Mouse (Mus musculus) inflammation-experienced regulatory T-cells (primary cell): ENCODE data around the gene Tex45. TPM values are rescaled to one million over a fixed set of nuclear protein-coding genes. Genes with fewer than 3 reads are reported as not detected.

Experiments used
- polyA plus RNA-seq, 2 experiments: library from polyadenylated mRNA; unstranded; fragments of 100-300 nt; shearing (Covaris generic); gene quantifications; one replicate each; pipeline ENCODE4 v1.2.1; 2017

The Tex45 gene
- polyA plus RNA-seq: under 1 TPM in 1 of 2 experiments, not detected in 1; 0.17 TPM

DNA sequence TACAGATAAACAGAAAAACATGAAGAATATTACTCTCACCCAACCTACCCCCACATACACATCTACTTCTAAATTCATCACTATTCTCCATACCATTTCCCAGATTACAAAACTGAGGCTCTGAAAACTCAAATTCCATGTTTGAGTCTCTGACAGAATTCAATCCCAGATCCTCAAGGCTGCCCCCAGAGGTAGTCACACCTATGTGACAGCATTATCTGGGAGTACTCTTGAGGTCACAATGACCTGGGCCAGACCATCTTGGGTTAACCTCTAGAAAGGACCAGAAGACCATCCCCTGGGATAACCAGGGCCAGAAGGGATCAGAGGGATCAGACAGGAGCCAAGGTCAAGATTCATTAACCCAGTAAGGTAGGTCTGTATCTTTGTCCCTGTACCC lies at the start of gene Tex45:
Gene Tex45, plus strand, starts transcription at position 301 of the 400 bp plus-strand sequence.

DNA sequence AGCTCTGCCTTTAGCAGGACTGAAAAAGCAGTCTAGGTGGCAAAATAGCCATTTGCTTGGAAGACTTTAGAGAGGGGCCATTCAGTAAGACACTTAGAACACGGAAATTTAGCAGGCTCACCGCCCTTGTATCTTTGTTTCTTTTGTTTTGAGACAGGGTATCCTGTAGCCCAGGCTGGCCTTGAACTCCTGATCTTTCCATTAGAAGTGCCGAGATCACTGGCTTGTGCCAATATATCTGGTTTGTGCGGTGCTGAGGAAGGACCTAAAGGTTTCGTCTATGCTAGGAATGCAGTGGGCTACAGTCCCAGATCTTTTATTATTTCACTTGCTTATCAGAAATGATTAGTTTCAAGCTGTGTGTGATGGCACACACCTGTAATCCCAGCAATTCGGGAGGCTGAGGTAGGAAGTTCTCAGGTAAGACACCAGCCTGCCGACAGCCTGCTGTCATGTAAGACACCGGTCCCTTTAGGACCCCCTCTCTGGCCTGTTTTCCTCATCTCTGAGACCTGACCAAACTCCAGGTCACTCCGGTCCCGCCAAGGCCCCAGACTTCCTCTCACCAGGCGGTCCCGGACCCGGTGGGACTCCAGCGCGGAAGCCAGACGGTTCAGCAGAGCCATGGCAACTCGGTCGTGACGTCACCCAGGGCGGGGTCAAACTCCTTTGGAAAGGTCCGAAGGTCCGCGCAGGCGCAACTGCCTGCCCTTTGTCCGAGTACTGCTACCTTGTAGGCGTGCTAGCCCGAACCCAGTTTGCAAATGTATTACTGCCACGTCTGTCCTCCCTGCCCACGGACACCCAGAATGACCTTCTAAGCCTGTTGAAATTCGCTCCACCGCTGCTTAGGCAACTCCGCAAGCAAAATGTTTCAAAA lies 3.4 kb upstream of the Tex45 start, which contains the start of gene Pex11g:
Gene Pex11g, minus strand, starts transcription at position 675 of the 880 bp plus-strand sequence.

DNA sequence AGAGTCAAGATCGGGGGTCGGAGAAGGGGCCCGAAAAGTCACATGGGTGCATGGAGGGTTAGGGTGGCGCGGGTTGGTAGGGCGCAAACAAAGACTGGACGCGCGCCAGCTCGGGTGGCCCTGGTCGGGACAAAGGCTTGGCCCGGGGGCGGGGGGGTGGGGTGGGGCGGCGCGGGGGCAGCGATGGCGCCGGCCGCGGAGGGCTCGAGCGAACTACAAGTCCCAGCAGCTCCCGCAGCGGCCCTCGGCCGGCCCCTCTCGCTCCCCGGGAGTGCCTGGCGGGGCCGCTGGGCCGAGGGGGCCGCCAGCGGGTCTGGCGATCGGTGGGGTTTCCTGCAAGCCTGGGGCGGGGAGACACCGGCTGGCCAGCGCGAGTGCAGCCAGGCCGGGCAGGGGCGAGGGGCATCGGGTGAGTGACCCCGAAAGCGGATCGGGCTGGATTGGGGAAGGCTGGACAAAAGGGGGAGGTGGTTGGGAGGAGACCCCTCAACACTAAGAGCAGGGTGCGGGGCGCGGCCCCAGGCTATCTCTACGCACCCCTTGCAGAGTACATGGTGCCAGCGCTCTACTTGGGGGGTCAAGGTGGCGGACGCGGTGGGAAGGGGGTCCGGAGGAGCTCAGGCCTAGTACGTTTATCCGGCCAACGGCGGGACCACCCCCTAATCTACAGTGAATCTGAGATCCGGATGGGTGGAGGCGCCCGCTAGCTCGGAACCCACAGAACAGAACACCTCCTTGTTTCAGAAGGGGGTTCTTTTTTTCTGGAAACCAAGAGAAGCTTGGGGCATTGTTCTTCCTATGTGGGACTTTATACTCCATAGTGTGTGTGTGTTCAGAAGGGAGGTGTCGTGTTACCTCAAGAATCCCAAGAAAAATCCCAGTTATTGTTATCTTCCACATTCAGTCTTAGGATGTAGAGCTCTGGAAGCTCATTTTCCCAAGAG lies 22.5 kb downstream of the Tex45 start, which contains the start of gene Zfp358:
Gene Zfp358, plus strand, starts transcription at position 238 of the 944 bp plus-strand sequence.

DNA sequence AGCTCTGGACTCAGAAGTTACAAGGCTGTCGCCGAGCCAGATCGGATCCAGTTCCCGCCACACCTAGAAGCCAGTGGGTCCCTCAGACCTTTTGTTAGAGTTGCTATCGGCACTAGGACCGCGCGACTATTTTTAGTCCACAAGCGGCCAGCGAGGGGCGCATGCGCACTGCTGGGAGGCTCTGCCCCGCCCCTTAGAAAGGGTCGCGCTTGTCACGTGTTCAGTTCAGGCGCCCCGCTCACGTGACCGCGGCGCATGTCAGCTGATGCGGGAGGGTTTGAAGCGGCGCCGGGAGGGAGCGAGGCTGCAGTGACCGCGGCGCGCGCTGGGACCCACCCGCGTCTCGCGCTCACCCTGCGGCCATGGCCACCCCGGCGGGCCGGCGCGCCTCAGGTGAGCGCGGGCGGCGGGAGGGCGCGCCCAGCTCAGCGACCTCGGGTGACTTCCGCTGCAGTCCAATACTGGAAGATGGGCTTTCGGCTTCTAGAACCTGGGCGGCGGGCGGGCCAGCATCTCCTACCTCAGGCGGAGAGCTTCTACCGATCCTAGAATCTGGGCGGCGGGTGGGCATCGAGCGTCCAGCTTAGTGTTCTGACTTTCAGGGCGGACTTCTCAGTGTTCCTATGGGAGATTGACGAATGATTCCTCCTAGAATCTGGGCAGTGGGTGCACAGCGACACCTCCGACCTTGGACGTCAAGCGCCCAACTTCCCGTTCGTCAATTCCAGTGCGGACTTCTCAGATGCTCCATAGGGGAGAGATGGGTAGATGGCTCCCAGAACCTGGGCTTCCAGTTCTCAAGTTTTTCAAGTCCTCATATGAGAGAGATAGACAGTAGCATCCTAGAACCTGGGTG lies 29.8 kb downstream of the Tex45 start, which contains the start of gene Mcoln1:
Gene Mcoln1, plus strand, starts transcription at position 223 of the 856 bp plus-strand sequence.

DNA sequence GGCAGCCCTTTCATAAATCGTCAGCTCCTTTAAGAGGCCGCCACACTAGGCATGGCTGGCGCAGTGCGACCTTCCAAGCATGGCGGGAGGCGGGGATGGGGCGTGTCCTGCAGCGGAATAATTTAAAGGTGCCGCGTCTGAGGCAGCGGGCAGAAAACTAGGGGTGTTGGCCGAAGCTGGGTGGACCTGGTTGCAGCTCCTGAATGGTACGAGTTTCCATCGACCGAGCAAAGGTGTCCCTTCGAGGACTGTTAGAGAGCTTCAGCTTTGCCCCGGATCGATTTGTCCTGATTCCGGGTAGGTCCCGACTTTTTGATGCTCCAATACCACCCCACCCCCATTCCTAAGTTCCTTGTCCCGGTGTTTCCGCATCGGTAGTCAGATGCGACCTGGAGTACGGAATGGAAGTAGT lies 44.6 kb downstream of the Tex45 start, which contains the start of gene Pnpla6:
Gene Pnpla6, plus strand, starts transcription at position 125 of the 412 bp plus-strand sequence.

Other genes starting within 250 kb of the Tex45 start
- 10 to 100 TPM; 19.7 to 26.5 TPM for gene Insr, start 191.2 kb upstream of the Tex45 start, polyA plus RNA-seq
- 100 to 1,000 TPM in 1 of 2 experiments, 10 to 100 TPM in 1; 73.2 to 113 TPM for gene A430078G23Rik, start 117.4 kb upstream of the Tex45 start, polyA plus RNA-seq
- gene Arhgef18, start 77.9 kb upstream of the Tex45 start, polyA plus RNA-seq: 100 to 1,000 TPM in 1 of 2 experiments, 10 to 100 TPM in 1; 74.0 to 116 TPM
- gene Pex11g, start 3.2 kb upstream of the Tex45 start, polyA plus RNA-seq: 1 to 10 TPM; 4.2 to 4.5 TPM
- gene Zfp358, start 22.3 kb downstream of the Tex45 start, polyA plus RNA-seq: 1 to 10 TPM; 6.7 to 8.5 TPM
- gene Mcoln1, start 29.6 kb downstream of the Tex45 start, polyA plus RNA-seq: 100 to 1,000 TPM; 107 to 120 TPM
- gene Pnpla6, start 44.5 kb downstream of the Tex45 start, polyA plus RNA-seq: 10 to 100 TPM; 39.8 to 41.4 TPM
- gene C330021F23Rik, start 97.1 kb downstream of the Tex45 start, polyA plus RNA-seq: 1 to 10 TPM in 1 of 2 experiments, not detected in 1; 2.2 TPM
- gene Camsap3, start 116.4 kb downstream of the Tex45 start, polyA plus RNA-seq: 1 to 10 TPM in 1 of 2 experiments, under 1 TPM in 1; 0.98 to 5.4 TPM
- 100 to 1,000 TPM; 100 to 114 TPM for gene Xab2, start 150.5 kb downstream of the Tex45 start, polyA plus RNA-seq
- 100 to 1,000 TPM in 1 of 2 experiments, 10 to 100 TPM in 1; 95.6 to 102 TPM for gene Pet100, start 150.7 kb downstream of the Tex45 start, polyA plus RNA-seq
- not detected for gene Pcp2, start 154.7 kb downstream of the Tex45 start, polyA plus RNA-seq
- gene Stxbp2, start 160.1 kb downstream of the Tex45 start, polyA plus RNA-seq: 100 to 1,000 TPM; 203 to 221 TPM
- not detected for gene Retn, start 184.9 kb downstream of the Tex45 start, polyA plus RNA-seq
- gene Mcemp1, start 194.9 kb downstream of the Tex45 start, polyA plus RNA-seq: 1 to 10 TPM in 1 of 2 experiments, not detected in 1; 1.1 TPM
- gene Fcor, start 201.5 kb downstream of the Tex45 start, polyA plus RNA-seq: under 1 TPM in 1 of 2 experiments, not detected in 1; 0.78 TPM
- gene Trappc5, start 205.4 kb downstream of the Tex45 start, polyA plus RNA-seq: 10 to 100 TPM; 35.7 to 44.1 TPM
- gene Fcer2a, start 223.3 kb downstream of the Tex45 start, polyA plus RNA-seq: 10 to 100 TPM in 1 of 2 experiments, 1 to 10 TPM in 1; 1.7 to 16.7 TPM
- under 1 TPM in 1 of 2 experiments, not detected in 1; 0.53 TPM for gene Clec4g, start 249.8 kb downstream of the Tex45 start, polyA plus RNA-seq